Mouse (Mus musculus): Measurements from ENCODE around the gene Gm44805.

DNA sequence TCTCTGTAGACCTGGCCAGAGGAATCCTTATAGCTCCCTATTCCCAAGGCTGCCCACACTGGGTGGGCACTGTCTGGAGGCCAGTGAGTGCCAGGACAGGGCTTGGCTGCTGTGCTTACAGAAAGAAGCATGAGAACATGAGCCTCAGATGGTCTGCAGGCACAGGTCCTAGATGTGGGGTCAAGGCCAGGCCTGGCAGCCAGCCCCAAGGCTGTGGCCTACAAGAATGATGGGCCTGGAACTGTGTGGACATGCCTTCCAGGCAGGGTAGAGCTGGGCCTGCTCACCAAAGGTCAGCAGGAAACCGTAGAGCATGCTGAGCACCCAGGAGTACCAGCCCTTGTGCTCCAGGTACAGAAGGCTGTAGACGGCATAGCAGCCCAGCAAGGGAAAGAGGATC, 46.6 kb downstream of the Gm44805 start:
- TF ChIP-seq ZNF384 (IDR thresholded peaks at IDR 0.05; ENCODE audit: low read depth, low read length) (no peak), ZC3H11A (IDR thresholded peaks at IDR 0.05; ENCODE audit: borderline replicate concordance, low read depth, low read length) (no peak)
